ENCODE assay signal across 9 mouse cellular contexts in genomic region chr6:73368047-73368835, GRCm38 (mm10).
A peak's percentile ranks its signal among the peaks of the same experiment; 100 is the strongest.
DNase-seq lines count a peak whose midpoint lies in the region; ATAC-seq and TF ChIP-seq lines count a peak whose summit lies in the region.
"Had no signal": no experiment of that assay in that cellular context is flagged by ENCODE, and none has a peak within 500 bp of the region (broad histone marks: within the 10 kb centered on the region; RNA-seq: fewer than 3 reads in every experiment).

No protein-coding gene starts in this region.

- H3K36me3 ChIP-seq in kidney, embryonic 14.5 days (ENCODE audit: control insufficient read depth, insufficient read depth, low read length): no peaks in the 10 kb centered on the region
- no peaks in the 10 kb centered on the region for H3K36me3 ChIP-seq in hindbrain, embryonic 12.5 days
- no peaks in the 10 kb centered on the region for H3K36me3 ChIP-seq in midbrain, postnatal 0 days (ENCODE audit: insufficient read depth, low read length)
- H3K36me3 ChIP-seq: liver, embryonic 15.5 days had no signal

- 11% methylated on average over 21 of the region's 21 CpGs for WGBS in kidney, embryonic 14.5 days
- 12% methylated on average over 21 of the region's 21 CpGs for WGBS in hindbrain, embryonic 12.5 days
- 11% methylated on average over 21 of the region's 21 CpGs for WGBS in midbrain, postnatal 0 days

- peak overlapping the region; percentile 5; the same call in 1 of the 2 replicates for H3K4me3 ChIP-seq in kidney, embryonic 14.5 days (ENCODE audit: low read length)
- 0 out of 2 replicates have a peak overlapping the region, but pooled peaks have one; percentile 11 for H3K4me3 ChIP-seq in hindbrain, embryonic 12.5 days
- H3K4me3 ChIP-seq in midbrain, postnatal 0 days (ENCODE audit: low read depth, low read length): peak overlapping the region; percentile 12; the same call in 1 of the 2 replicates
- H3K4me3 ChIP-seq: liver, embryonic 15.5 days had no signal

- DNase-seq in kidney, adult 18-20 months: no peak
- DNase-seq in ZHBTc4 (ENCODE audit: low read depth, low spot score): peak; percentile 83
- no peak for DNase-seq in midbrain, postnatal 0 days (ENCODE audit: low spot score)
- DNase-seq in urinary bladder, postnatal 4 days (ENCODE audit: low spot score in 2 of 2): no peak
- no peak for DNase-seq in ovary, postnatal 10 days (ENCODE audit: low spot score)
- DNase-seq in right cerebral cortex, postnatal 25 days: no peak

- peak overlapping the region; percentile 33 for H3K4me2 ChIP-seq in kidney, embryonic 14.5 days (replicated peaks; ENCODE audit: low read depth, low read length)
- peak overlapping the region; percentile 32 for H3K4me2 ChIP-seq in hindbrain, embryonic 12.5 days (replicated peaks)
- H3K4me2 ChIP-seq in midbrain, postnatal 0 days (ENCODE audit: low read depth, low read length, poor library complexity, severe bottlenecking): peak overlapping the region; percentile 39
- H3K4me2 ChIP-seq: liver, embryonic 15.5 days had no signal

- no peak overlapping the region; the same call in 1 of the 2 replicates for H3K9ac ChIP-seq in kidney, embryonic 14.5 days (ENCODE audit: low read depth, low read length)
- no peak overlapping the region for H3K9ac ChIP-seq in hindbrain, embryonic 12.5 days
- no peak overlapping the region for H3K9ac ChIP-seq in midbrain, postnatal 0 days (replicated peaks; ENCODE audit: low read length, poor library complexity, severe bottlenecking)
- H3K9ac ChIP-seq: liver, embryonic 15.5 days had no signal

- no peak overlapping the region for H3K27ac ChIP-seq in kidney, embryonic 14.5 days (ENCODE audit: low read depth, low read length)
- no peak overlapping the region for H3K27ac ChIP-seq in hindbrain, embryonic 12.5 days
- H3K27ac ChIP-seq in midbrain, postnatal 0 days (ENCODE audit: low read depth, low read length): no peak overlapping the region
- H3K27ac ChIP-seq: liver, embryonic 15.5 days had no signal

- no peak for TF ChIP-seq CTCF in midbrain, postnatal 0 days (IDR thresholded peaks at IDR 0.05)

- ATAC-seq in kidney, embryonic 14.5 days (ENCODE audit: low FRiP score, low TSS enrichment): peak; percentile 76
- 0 out of 2 replicates have a peak, but pooled peaks have one; percentile 27 for ATAC-seq in hindbrain, embryonic 12.5 days (ENCODE audit: low FRiP score)
- no peak for ATAC-seq in midbrain, postnatal 0 days (ENCODE audit: low FRiP score)

- no peaks in the 10 kb centered on the region for H3K9me3 ChIP-seq in kidney, embryonic 14.5 days (ENCODE audit: control insufficient read depth, low read length)
- H3K9me3 ChIP-seq in hindbrain, embryonic 12.5 days (replicated peaks): no peaks in the 10 kb centered on the region
- H3K9me3 ChIP-seq in midbrain, postnatal 0 days (ENCODE audit: low read length): no peaks in the 10 kb centered on the region
- H3K9me3 ChIP-seq: liver, embryonic 15.5 days had no signal

- no peaks in the 10 kb centered on the region for H3K27me3 ChIP-seq in kidney, embryonic 14.5 days (ENCODE audit: control insufficient read depth, insufficient read depth, low read length)
- peaks cover 8% of the 10 kb centered on the region; the same call in 1 of the 2 replicates for H3K27me3 ChIP-seq in hindbrain, embryonic 12.5 days
- H3K27me3 ChIP-seq in midbrain, postnatal 0 days (ENCODE audit: insufficient read depth, low read length): no peaks in the 10 kb centered on the region

- H3K4me1 ChIP-seq in kidney, embryonic 14.5 days (ENCODE audit: control insufficient read depth, insufficient read depth, low read length): no peaks in the 10 kb centered on the region
- H3K4me1 ChIP-seq in hindbrain, embryonic 12.5 days: peaks cover 5% of the 10 kb centered on the region; the same call in 1 of the 2 replicates
- H3K4me1 ChIP-seq in midbrain, postnatal 0 days (ENCODE audit: insufficient read depth, low read length): no peaks in the 10 kb centered on the region
- H3K4me1 ChIP-seq: liver, embryonic 15.5 days had no signal
